Mouse (Mus musculus): ENCODE data around the gene Sept11.
A peak's percentile ranks its signal among the peaks of the same experiment; 100 is the strongest.

The Sept11 gene

DNA sequence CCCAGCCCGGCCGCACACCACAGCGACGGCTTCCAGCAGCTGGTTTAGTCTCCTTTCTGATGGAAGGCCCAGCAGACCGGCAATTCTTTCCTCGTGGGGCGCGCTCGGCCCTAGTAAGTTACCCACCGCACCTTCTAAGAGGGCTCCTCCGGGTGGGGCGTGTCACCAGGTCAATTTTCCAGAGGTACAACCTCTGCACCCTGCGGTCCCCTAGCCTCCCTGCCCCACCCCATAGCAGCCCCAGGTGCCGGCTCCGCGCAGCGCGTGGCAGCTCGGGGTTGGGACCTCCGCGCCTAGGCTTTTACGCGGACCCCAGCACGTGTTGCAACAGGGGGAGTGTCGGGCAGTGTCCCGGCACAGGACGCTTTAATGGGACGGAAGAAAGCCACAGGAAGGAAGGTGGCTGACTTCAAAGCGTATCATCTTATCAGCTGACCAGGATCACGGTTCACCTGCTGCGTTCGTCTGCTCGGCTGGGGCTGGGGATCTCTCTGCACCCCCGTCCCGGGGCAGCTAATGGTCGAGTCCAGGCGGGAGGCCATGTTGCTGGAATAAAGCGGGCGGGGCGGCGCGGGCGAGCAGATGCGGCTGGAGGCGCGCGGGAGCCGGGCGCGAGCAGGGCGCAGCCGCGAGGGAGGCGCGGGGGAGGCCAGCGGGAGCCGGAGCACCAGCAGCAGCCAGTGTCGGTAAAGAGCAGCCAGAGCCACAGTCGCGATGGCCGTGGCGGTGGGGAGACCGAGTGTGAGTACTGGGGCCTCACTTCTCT is at the start of gene Sept11:
Gene Sept11, plus strand, starts transcription at position 581 of the 766 bp plus-strand sequence.
- peak; percentile 97 for DNase-seq (ENCODE audit: extremely low spot score)

DNA sequence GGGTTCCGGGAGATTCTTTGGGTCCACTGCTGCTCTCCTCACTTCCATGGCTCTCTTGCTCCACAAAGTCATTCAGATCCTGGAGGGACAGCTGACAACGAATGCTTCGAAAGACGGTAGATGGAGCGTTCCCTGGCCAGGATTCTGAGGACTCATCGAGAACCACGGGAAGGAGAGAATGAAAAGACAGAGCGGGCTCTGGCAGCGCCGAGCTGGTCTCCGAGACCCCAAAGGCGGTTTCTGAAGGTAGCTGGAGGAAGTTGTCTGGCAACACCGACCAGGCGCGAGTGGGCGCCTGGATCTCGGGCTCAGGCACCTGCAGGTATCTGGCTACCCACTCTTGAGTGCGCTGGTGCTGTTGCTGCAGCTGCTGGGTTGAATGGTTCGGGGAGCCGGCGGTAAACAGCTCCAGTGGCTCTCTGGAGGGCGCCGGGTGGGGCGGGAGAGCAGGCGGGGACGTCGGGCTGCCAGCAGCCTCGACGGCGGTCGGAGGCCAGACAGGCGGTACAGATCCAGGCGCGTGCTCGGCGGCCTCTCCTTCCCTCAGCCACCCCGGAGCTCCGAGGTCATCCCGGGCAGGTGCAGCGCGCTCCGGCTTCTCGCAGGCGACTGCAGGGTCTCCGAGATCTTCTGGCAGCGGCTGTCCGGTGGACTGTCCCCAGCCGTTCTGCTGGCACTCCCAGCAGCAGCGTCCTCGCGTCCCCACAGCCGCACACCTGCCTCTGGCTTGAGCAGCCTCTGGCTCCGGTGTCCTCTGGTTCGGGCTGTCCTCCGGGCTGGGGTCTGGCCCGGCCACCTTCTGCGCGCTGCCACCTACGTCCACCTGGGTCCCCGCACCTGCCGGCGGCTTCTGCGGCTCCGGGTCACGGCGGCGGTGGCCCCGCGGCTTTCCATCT is 49.3 kb upstream of the Sept11 start:
- DNase-seq (ENCODE audit: extremely low spot score) = no peak

DNA sequence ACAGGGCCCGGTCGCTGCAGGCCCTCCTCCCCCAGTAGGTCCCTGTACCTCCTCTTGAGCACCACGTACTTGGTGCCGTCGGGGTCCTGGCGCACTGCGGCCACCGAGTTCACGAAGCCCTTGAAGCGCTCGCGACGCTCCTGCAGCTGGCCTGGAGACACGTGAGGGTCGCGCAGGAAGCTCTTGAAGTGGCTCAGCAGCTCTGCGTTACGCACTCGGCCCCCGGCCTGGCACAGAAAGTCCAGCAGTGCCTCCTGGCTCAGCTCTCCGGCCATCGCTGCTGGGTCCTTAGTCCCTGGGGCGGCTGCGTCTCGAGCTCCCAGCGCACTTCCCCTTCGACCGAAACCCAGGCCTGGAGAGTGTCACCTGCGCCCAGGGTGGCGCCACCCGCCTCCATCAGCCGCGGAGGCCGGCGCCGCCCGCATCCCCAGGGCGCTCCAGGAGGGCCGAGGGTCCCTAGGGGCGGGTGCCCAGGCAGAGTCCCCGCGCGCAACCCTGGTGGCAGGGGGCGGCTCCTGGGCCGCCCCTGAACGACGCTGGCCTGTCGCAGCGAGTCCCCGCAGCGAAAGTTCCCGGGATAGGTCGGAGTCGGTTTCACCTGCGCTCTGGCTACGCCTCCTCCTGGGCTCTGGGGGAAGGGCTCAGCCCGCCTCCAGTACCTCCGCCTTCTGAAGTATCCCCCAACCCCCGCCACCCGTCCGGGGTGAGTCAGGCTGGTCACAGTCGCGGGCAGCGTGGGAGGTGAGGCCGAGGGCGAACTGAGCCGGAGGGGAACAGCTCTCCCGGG is 48.5 kb upstream of the Sept11 start, which contains the start of gene Sowahb:
Gene Sowahb, minus strand, starts transcription at position 439 of the 787 bp plus-strand sequence.
- peak; percentile 65 for DNase-seq (ENCODE audit: extremely low spot score)

DNA sequence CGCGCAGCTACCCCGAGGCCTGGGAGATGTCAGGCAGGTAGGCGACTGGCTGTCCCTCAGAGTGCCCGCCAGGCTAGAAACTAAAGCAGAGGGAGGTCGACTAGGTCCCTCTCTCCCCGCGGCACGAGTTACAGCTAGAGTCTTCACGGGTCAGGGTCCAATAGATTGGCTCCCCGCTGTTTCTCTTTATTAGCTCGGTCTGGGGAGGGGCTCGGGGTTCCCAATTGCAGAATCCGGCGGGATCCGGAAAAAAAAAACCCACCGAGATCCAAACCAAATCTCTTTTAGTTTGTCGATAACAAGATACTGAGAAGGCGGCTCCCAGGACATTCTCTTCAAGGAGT is 47.9 kb upstream of the Sept11 start:
- no peak for DNase-seq (ENCODE audit: extremely low spot score)

DNA sequence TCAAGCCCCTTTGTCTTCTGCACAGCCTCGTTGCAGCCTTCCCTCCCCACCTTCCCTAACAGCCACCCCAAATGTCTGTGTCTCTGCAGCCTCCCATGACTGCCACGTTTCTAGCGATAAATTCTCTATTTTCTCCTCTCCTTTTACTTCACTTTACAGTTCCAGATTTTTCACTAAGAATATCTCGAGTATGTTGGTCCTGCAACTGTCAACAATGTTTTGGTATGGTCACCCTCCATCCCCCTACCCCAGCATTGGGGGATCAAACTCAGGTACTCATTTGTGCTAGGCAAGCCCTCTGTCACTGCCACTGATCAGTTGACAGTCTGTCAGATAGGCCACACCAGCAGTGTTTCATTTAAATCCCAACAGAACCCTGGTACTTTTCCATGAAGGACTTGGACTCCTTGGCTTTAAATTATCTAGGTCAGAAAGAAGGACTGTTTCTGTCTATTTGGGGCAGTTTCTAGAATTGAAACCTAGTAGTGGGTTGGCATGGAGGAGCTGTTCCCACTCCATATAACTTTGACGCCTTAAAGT is 46.9 kb upstream of the Sept11 start:
- DNase-seq (ENCODE audit: extremely low spot score) = no peak

DNA sequence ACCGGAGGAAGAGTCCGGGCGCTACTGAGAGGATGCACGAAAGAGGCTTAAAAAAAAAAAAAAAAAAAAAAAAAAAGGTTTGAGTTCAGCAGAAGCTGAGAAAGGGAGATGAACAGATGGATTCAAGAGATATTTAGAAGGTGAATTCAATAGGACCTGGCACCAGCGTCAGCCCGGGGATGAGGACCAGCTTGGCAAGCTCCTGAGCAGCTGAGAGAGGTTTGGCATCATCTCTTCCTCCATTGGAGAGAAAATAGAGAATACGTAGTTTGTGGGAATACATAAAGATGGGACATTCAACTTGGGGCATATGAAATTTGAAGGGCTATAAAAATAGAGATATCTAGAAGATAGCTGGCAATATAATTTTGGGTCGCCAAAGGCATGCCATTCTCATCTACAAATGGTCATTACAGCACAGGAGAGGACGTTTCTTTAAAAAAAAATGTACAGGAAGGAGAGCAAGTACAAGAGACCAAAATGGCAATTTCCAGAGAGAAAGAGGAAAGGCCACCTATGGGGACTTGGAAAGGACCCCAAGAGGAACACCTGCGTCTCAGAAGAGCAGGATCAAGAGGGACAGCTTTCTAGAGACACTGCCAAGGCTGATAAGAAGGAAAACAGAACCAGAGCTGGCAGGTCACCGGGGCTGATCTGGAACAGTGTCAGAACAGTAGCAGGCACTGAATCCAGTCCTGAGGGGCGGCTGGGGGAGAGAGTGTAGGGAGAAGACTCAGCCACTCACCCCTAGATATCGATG is 44.6 kb upstream of the Sept11 start:
- no peak for DNase-seq (ENCODE audit: extremely low spot score)

DNA sequence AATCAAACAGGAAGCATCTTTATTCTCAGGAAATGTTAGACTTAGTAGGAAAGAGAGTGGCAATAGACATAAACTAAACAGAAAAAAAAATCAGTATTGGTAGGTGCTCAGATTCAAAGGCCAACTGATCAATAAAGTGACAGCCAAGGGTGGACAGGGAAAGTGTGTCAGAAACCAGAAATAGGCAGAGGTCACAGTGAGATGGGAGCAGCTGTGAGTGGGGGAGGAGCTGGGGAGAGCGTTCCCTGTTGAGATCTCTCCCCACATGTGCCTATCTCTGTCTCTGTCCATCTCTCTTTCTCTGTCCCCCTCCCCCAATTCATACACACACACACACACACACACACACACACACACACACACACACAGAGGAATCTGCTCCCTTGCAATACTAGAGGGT is 43.3 kb upstream of the Sept11 start:
- no peak for DNase-seq (ENCODE audit: extremely low spot score)

DNA sequence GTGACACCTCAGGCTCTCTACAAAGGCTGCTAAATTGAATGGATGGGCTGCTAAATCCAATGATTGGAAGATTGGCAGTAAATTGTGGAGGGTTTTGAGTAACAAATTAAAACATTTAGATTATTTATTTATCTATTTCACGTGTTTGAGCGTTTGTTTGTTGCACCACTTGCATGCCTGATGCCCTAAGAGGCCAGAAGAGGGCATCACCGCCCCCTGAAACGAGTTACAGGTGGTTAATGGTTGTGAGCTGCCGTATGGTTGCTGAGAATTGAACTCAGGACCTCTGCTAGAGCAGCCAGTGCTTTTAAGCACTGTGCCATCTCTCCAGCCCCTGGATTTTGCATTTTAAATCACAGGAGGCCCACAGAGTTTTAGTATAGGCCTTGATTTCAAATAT is 42.2 kb upstream of the Sept11 start:
- DNase-seq (ENCODE audit: extremely low spot score) = no peak

DNA sequence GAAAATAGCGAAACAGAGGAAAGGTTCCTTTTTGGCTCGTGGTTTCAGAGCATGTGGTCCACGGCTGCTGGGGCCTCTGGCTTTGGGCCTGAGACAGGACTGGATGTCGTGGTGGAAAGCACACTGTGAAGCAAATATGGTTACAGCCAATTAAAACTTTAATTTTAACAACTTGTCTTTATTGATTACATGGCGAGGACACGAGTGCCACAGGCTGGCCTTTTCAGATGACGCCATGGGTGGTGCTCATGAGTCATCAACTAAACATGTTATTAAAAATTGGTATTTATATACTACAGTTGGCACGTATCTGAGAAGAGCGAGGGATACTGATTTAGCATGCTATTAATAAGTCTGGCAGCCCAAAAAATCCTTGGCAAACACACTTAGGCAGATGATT is 41.3 kb upstream of the Sept11 start:
- DNase-seq (ENCODE audit: extremely low spot score) = no peak

DNA sequence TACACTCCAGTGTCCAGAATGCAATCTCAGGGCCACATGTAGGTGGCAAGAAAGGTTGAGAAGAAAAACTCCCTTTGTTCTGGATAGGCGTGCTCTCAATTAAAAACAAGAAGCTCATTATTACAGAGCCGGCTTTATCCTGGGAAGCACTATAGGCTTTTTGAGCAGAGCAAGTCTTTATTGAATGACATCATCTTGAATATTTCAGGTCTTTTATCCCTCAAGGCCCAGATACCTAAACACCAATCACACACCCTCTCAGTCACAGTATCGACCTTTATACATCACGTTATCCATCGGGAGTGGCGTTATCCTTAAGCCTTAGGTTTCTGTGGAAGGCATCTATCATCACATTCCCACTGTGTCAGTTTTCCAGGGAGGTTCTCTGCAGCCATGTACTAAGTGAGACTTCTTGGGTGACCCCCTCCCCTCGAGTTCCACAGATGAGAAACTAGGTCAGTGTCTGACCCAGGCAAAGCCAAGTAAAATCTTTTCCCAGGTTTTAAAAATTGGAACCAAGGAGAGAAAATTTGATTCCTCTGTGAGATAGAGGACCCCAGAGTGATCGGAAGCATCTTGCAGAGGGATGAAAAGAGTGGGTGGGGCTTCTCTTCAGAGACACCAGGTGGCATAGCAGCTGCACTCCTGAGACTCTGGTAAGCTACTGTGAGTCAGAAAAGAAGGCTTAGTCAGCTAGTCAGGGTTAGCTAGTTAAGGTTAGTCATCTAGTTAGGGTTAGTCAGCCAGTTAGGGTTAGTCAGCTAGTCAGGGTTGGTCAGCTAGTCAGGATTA is 39.4 kb upstream of the Sept11 start:
- no peak for DNase-seq (ENCODE audit: extremely low spot score)

DNA sequence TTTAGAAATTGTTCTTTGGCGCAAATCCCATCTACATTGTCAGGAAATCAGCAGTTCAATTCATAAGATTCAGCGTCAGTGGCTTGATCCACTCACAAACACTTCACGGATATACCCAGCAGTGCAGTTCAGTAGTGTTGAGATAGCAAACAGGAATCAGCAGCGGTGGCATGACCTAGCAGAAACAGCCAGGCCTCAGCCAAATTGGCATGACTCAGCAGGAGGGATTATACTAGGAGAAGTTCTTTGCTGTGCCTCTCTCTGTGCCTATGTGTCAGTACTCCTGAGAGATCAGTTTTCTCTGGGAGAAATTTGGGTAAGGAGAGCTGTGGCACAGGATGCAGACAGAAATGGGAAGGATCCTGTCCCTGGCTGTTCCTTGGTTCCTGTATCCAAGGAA is 32.4 kb upstream of the Sept11 start:
- no peak for DNase-seq (ENCODE audit: extremely low spot score)

DNA sequence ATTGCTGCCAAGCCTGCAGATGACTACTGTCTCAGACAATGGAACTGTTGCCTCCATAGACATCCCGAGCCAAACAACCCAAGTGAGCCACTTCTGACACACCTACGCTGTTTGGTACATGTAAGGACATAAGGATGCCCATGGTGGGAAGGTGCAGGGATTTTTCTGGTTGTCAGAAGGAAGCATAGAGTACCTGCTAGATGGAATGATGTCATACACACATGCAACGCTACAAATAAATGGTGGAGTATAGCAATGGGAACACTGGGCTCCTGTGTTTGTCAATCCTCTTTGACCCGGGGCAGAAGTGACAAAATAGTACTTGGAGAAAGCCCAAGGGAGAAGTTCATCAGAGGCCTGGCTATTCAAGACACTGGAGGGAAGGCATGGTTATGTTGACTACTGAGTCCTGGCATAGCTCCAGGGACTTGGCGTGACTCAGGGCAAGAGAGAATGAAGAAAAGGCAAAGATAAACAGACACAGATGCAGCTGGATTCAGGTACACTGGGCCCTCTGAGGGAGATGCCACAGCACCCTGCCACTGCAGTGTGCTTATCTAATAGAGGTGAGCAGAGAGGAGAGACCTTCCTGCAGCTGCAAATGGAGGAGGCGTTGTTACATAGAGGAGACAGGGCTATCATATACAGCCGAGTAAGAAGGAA is 15.4 kb upstream of the Sept11 start:
- DNase-seq (ENCODE audit: extremely low spot score) = no peak

DNA sequence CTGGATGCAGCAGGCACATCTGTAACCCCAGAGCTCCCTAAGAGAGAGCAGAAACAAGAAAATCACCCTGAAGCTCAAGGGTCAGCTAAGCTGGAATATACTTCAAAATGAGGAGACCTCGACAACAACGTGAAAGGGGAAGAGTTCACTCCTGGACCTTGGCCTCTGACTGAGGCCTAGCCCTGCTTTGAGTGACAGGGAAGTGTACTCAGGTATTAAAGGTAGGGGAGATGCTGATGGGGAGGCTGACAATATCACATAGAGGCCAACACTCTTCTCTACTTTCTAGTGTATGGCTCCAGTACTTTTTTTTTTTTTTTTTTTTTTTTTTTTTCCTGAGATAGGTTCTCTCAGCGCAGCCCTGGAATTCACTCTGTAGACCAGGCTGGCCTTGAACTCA is 13.6 kb upstream of the Sept11 start:
- no peak for DNase-seq (ENCODE audit: extremely low spot score)

DNA sequence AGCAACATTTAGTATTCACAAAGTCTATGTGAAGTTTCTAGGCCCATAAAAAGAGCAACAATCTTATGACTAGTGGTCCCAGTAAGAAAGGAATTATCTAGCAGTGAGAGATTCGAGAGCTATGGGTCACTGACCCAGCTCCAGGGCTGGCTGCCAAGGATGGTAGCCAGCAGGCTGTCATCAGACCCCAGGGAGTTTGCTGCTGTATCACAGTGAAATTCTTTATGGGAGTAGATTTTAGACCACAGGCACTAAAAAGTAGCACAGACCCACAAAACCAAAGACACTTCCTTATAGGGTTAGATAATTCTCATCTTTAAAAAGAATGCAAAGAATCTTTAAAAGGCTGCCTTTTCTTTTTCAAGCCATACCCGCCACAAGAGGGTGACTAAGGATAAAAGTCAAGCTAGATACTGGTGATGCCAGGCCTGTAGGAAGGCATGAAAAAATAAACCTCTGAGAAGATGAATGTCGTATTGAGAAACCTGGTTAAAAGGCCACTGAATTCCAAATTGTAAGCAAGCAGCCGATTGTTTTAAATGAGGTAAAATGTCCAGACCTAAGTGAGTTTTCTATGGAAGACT is 8.1 kb upstream of the Sept11 start:
- no peak for DNase-seq (ENCODE audit: extremely low spot score)

DNA sequence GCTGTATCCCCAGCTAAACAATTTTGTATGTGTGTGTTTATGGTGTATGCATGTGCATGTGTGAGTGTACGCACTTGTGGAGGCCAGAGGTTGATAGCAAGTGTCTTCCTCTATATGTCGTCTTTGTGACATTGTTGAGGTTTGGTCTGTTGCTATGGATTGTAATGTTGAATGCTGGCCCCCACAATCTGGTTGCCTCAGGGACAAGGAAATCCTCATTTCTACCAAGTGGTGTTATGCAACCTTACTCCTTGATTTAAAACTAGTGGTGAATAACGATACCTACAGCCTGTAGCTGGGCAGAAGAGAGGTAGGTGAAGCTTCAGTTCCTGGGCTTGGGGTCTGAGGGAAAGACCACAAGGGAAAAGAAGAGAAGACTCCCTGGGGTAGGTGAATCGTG is 7.3 kb upstream of the Sept11 start:
- no peak for DNase-seq (ENCODE audit: extremely low spot score)

DNA sequence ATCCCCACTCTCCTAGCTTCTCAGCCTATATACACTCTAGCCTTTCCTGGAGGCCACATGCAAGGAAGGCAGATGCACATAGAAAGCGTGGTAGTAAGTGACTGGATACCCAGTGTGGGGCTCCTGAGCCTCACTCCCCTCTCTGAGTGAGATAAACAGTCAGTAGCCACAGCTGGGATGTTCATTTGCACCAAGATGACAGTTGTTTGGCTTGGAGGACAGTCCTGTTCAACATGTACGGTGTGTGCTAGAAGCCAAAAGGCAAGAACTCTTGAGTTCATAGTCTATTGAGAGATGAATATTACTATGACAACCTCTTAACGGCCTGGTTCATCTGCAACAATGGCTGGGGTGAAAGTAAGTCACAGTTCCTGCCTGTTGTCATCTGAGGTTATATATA is 2.0 kb upstream of the Sept11 start:
- DNase-seq (ENCODE audit: extremely low spot score) = no peak

DNA sequence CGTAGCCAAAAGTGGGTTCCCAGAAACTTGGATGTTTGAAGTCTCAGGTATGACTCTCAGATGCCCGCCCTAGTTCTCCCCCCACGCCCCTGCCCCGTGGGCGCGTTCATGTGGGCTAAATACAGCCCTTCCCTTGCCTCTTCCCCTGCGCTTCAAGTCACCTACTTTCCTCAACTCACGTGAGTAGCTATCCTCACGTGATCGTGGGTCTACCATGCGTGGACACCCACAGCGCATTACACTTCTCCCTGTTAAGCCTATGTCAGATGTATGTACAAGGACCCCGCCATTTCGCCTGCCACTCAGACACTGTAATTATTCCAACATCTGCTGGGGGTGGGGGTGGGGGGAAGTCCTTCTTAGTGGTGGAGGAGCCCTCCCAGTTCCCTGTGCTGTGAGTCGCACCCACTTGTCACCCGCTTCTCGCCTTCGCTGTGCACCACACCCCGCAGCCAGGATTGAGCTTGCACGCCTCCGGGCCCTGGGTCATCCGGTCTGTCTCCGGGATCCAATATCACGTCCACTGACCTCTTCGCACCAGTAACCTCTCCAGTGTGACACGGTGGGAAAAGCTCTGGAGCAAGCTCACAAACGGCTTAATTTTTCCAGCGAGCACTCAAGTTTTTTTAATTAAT is 973 bp upstream of the Sept11 start:
- peak; percentile 24 for DNase-seq (ENCODE audit: extremely low spot score)

DNA sequence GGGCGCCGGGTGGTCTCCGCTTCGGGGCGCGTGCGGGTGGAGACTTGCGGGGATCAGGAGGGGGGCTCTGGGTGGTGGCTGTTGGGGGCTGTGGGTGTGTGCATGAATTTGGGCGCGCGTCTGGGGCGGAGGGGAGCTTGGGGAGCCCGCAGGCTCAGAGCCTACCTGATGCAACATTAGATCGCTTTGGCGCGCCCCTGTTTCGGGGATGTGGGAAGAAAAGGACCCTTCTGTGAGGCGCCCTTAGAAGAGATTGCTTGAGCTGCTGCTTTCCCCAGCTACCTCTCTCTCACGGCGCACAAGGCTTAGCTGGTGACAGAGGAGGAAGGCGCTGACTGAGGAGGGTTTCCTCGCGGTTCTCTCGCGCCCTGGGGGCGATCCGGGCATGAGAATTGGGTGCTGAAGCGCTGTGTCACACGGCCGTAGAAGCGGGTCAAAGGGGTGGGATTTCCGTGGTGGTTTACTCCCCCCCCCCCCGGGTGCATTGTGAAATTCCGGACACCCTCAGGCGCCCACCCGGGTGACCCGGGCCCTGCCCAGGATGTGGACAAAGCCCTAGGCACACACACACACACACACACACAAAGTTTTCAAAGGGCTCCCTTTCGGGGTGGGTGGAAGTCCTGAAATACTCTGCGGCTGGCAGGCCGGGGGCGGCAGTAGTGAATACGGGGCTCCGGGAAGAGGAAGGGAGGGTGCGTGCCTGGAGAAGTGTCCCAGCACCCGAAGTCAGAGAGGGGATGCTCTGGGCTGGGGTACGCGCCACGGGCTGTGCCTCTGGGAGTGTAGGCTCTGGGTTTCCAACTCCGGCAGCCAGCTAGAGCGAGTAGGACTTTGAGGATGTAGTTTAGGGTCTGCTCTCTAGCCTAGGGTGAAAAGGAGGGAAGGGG is 646 bp downstream of the Sept11 start:
- peak; percentile 70 for DNase-seq (ENCODE audit: extremely low spot score)
